Mouse (Mus musculus): ENCODE results near the gene Gipc3. TPM values are rescaled to one million over a fixed set of nuclear protein-coding genes. Genes with fewer than 3 reads are reported as not detected.
A peak's percentile ranks its signal among the peaks of the same experiment; 100 is the strongest.

Gene Gipc3
- polyA plus RNA-seq, 2 experiments = 0.01 TPM; not detected in 1

DNA sequence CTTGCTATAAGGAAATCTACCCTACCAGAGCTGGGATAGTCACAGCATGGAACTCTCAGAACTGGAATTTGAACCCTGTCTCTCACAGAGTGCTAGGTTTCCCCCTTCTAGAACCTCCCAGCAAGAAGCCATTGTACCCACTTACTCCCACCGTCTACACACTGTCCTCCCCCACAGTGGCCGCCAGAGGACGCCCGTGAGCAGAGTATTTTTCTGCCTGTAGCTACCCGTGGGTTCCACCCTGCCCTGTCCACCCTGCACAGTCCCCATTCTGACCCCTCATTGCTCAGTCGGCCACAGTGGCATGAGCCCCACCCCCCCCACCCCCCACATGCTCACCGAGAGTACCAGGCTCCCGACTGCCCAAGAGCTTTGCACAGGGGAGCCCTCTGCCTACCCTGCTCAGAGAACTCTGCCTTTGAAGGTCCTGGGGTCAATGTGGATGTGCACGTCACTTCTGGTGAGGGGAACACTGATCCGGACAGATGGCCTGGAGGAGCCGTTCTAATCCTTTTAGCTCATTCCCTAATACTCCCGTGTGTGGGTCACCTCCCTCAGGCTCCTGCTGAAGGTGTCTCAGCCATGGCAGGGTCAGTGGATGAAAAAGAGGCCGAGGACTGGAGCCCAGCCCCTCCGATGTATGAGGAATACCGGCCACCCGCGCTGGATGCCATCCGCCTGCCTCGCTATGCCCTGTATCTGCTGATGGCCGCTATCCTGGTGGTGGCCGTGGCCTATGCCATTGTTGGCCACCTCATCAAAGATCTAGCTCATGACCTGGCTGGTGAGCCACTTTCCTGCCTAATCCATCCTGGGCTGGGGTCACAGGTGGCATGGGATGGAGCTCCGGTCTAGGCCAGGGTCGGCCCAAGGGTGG, 47.0 kb upstream of the Gipc3 start:
- no peak overlapping the region for H3K4me2 ChIP-seq (ENCODE audit: low read depth)
- no peak overlapping the region for H3K27ac ChIP-seq
- no peaks in the 10 kb centered on the region for H3K9me3 ChIP-seq (ENCODE audit: control insufficient read depth, low read length)
- ATAC-seq (ENCODE audit: insufficient read depth) = peak; percentile 35; the same call in 1 of the 2 replicates
- DNase-seq (ENCODE audit: low read depth in 3 of 3, low spot score in 3 of 3) = peak in 1 of 3 experiments; percentile 41
- peaks cover 11% of the 10 kb centered on the region for H3K36me3 ChIP-seq (replicated peaks; ENCODE audit: control insufficient read depth, insufficient read depth, low read depth)
- peaks cover 9 to 10% of the 10 kb centered on the region in 2 experiments for H3K4me1 ChIP-seq (replicated peaks; ENCODE audit: control insufficient read depth in 2 of 2, insufficient read depth in 2 of 2, low read length in 1 of 2)
- no peaks in the 10 kb centered on the region for H3K27me3 ChIP-seq (ENCODE audit: control insufficient read depth, insufficient read depth, low read length)
- 55% methylated on average over 23 of the region's 23 CpGs for WGBS (ENCODE audit: insufficient replicate concordance)
- H3K4me3 ChIP-seq (ENCODE audit: insufficient read depth in 1 of 2, low read depth in 2 of 2, low read length in 2 of 2) = no peak overlapping the region
- no peak overlapping the region for H3K9ac ChIP-seq (replicated peaks)
- TF ChIP-seq CTCF (IDR thresholded peaks at IDR 0.05; ENCODE audit: low read depth) = peak; percentile 96
- TF ChIP-seq EP300 (IDR thresholded peaks at IDR 0.05; ENCODE audit: low read depth) = no peak

DNA sequence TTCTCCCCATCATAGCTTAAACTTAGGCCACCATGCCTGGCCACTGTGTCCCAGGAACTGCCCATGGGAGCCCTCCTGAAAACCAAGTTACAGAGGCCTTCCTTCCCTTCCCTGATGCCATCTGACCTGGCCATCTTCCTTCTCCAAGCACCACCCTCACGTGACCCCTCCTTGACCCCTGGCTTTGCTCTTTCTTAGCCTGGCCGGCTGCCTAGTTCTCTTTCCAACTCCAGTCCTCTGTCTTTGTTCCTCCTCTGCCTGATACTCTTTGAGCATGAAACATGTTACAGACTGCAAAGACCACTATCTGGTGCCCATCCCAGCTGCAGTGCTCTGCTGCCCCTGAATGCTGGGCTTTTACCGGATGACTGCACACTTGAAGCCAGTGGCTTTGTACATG, 46.3 kb upstream of the Gipc3 start:
- WGBS (ENCODE audit: insufficient replicate concordance) = 64% methylated on average over 3 of the region's 3 CpGs
- no peak for ATAC-seq (ENCODE audit: insufficient read depth)
- Histone ChIP-seq H3K9me3 (ENCODE audit: control insufficient read depth, low read length) (no peaks in the 10 kb centered on the region), H3K4me2 (ENCODE audit: low read depth) (no peak overlapping the region), H3K36me3 (replicated peaks; ENCODE audit: control insufficient read depth, insufficient read depth, low read depth) (peaks cover 11% of the 10 kb centered on the region), H3K9ac (replicated peaks) (no peak overlapping the region), H3K27me3 (ENCODE audit: control insufficient read depth, insufficient read depth, low read length) (no peaks in the 10 kb centered on the region), H3K27ac (no peak overlapping the region), H3K4me3 (ENCODE audit: insufficient read depth in 1 of 2, low read depth in 2 of 2, low read length in 2 of 2) (no peak overlapping the region), H3K4me1 (replicated peaks; ENCODE audit: control insufficient read depth in 2 of 2, insufficient read depth in 2 of 2, low read length in 1 of 2) (peaks cover 10 to 12% of the 10 kb centered on the region in 2 experiments)
- TF ChIP-seq CTCF (IDR thresholded peaks at IDR 0.05; ENCODE audit: low read depth) = no peak
- no peak for TF ChIP-seq EP300 (IDR thresholded peaks at IDR 0.05; ENCODE audit: low read depth)
- DNase-seq (ENCODE audit: low read depth in 3 of 3, low spot score in 3 of 3) = no peak

- no peak for ATAC-seq (ENCODE audit: insufficient read depth)
- no peak for TF ChIP-seq CTCF (IDR thresholded peaks at IDR 0.05; ENCODE audit: low read depth)
- no peak for TF ChIP-seq EP300 (IDR thresholded peaks at IDR 0.05; ENCODE audit: low read depth)
- peaks cover 11% of the 10 kb centered on the region for H3K36me3 ChIP-seq (replicated peaks; ENCODE audit: control insufficient read depth, insufficient read depth, low read depth)
- no peak for DNase-seq (ENCODE audit: low read depth in 3 of 3, low spot score in 3 of 3)
- H3K4me2 ChIP-seq (ENCODE audit: low read depth) = no peak within 1 kb of the TSS
- H3K27ac ChIP-seq = no peak within 1 kb of the TSS
- WGBS (ENCODE audit: insufficient replicate concordance) = 75% methylated on average over 5 of the region's 5 CpGs
- H3K4me3 ChIP-seq (ENCODE audit: insufficient read depth in 1 of 2, low read depth in 2 of 2, low read length in 2 of 2) = no peak within 1 kb of the TSS
- H3K27me3 ChIP-seq (ENCODE audit: control insufficient read depth, insufficient read depth, low read length) = no peaks in the 10 kb centered on the region
- H3K9me3 ChIP-seq (ENCODE audit: control insufficient read depth, low read length) = no peaks in the 10 kb centered on the region
- peaks cover 10 to 14% of the 10 kb centered on the region in 2 experiments for H3K4me1 ChIP-seq (replicated peaks; ENCODE audit: control insufficient read depth in 2 of 2, insufficient read depth in 2 of 2, low read length in 1 of 2)
- no peak within 1 kb of the TSS for H3K9ac ChIP-seq (replicated peaks)
Observed at GRCm38 (mm10) chr10:81388505-81389055, 45.5 kb upstream of the Gipc3 start, which contains the start of gene Gm48552. Gm48552 (plus strand) TSS chr10:81389005.

- Histone ChIP-seq H3K36me3 (replicated peaks; ENCODE audit: control insufficient read depth, insufficient read depth, low read depth) (peaks cover 11% of the 10 kb centered on the region), H3K27ac (no peak overlapping the region), H3K9me3 (ENCODE audit: control insufficient read depth, low read length) (no peaks in the 10 kb centered on the region), H3K9ac (replicated peaks) (no peak overlapping the region), H3K4me3 (ENCODE audit: insufficient read depth in 1 of 2, low read depth in 2 of 2, low read length in 2 of 2) (no peak overlapping the region), H3K4me1 (replicated peaks; ENCODE audit: control insufficient read depth in 2 of 2, insufficient read depth in 2 of 2, low read length in 1 of 2) (peaks cover 13% of the 10 kb centered on the region in 2 experiments), H3K27me3 (ENCODE audit: control insufficient read depth, insufficient read depth, low read length) (no peaks in the 10 kb centered on the region), H3K4me2 (ENCODE audit: low read depth) (no peak overlapping the region)
- 84% methylated on average over 20 of the region's 20 CpGs for WGBS (ENCODE audit: insufficient replicate concordance)
- ATAC-seq (ENCODE audit: insufficient read depth) (no peak), DNase-seq (ENCODE audit: low read depth in 3 of 3, low spot score in 3 of 3) (no peak)
- TF ChIP-seq CTCF (IDR thresholded peaks at IDR 0.05; ENCODE audit: low read depth) (no peak), EP300 (IDR thresholded peaks at IDR 0.05; ENCODE audit: low read depth) (no peak)
Observed at GRCm38 (mm10) chr10:81387716-81388115, 44.6 kb upstream of the Gipc3 start.

Measured in liver, embryonic 14.5 days (tissue).